Mouse (Mus musculus): ENCODE results near the gene Tapbp.

The Tapbp gene

GRCm38 (mm10) chr17:33968927-33969326, 53.2 kb downstream of the Tapbp start:
- DNase-seq (ENCODE audit: low read depth): peak; percentile 86

DNA sequence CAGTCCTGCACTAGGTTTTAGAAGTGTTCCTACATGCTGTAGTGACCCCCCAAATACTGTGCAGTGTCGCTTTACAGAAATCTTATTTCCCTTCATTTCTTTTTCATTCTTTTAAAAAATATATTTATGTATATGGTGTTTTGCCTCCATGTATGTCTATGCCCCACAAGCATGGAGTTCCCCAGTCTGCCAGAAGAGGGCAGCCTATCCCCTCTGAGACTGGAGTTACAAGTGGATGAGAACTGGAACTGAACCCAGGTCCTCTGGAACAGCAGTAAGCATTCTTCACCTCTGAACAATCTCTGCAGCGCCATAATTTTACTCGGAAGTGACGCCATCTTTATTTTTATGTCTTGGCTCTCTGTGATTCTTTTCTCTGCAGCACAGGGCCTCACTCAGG, 53.7 kb downstream of the Tapbp start:
- no peak for DNase-seq (ENCODE audit: low read depth)

DNA sequence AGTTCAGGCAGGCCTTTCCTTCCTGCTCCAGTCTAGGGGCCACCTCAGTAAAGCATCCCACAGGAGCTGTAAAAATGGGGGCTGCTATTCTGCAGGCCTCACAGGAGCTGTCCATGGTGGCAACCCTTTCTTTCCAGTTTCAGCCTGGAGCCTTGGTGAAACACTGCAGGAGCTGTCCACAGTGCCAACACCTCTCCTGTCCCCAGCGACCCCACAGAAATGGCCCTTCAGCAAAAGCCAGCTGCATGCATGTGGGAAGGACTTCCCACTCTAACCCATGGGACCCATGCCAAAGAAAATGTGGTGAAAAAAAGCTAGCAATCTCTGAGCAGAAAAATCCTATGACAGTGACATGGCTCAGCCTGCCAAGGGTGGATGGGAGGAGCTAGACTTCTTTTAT, 57.0 kb downstream of the Tapbp start:
- DNase-seq (ENCODE audit: low read depth): peak; percentile 62

DNA sequence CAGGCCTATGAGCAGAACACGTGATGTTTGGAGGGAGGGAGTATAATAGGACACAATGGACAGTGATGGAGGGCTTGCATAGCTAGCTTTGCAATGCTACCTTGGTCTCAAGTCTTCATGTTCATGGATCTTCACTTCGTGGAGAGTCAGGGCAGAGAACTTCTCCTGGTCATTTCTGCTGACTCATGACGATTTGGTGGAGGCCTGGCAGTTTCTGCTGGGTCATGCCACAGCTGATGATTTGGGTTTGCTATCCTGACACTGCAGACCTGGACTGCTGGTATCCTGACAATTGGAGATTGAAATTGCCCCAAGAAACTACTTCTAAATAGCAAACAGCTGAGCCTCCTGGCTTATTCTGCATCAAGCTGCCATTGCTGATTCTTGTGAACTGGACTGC, 57.9 kb downstream of the Tapbp start:
- DNase-seq (ENCODE audit: low read depth): no peak

DNA sequence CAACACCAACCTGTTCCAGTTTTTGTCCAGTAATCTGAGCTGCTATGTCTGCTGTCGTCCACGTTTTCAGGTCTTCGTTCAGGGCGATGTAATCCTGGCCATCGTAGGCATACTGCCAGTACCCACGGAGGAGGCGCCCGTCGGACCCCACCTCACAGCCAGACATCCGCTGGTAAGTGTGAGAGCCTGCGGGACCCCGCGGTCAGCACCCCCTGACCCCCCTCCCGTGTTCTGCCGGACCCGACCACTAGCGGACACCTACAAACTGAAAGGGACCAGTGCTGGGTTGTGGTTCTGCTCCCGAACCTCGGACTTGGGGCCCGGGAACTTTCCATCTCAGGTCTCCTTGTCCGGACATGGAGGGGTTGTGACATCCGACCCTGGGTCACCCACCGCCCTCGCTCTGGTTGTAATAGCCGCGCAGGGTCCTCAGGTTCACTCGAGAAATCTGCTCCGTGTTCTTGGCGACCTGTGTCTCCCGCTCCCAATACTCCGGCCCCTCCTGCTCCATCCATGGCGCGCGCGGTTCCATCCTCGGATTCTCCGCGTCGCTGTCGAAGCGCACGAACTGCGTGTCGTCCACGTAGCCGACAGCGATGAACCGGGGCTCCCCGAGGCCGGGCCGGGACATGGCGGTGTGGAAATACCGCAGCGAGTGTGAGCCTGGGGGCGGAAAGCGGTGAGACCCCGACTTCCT, 62.3 kb downstream of the Tapbp start:
- no peak for DNase-seq (ENCODE audit: low read depth)

GRCm38 (mm10) chr17:33978631-33979031, 62.9 kb downstream of the Tapbp start:
- DNase-seq (ENCODE audit: low read depth): peak; percentile 89

All from 416B (cell line).